Comparison of ENCODE assay signal across 1 mouse cellular context in the genomic region with DNA sequence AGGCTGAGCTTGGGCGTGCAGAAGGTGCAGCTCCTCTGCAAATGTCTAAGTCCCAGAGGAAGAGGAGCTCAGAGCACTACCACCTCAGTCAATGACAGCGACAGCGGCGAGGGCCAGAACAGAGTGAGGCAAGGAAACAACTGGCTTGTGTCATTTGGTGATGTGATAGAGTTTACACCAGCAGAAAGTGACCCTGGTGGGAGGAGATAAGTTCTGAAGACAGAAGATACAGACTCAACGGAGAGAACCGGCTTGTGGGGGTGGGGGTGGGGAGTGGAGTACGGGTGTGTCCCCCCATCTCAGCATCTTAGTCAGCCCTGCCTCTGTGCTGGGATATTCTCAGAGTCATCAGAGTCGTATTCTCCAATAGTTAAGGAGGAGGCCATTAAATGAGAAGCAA.
TF ChIP-seq lines count a peak whose summit lies in the region.

No protein-coding gene starts in this region.

TF ChIP-seq in MEL, 35 proteins besides CTCF, POLR2A, EP300 and RAD21:
- TF ChIP-seq HCFC1 (IDR thresholded peaks at IDR 0.05; ENCODE audit: low read depth, low read length) (no peak), TCF12 (IDR thresholded peaks at IDR 0.05; ENCODE audit: low read depth, low read length) (no peak), UBTF (IDR thresholded peaks at IDR 0.05; ENCODE audit: borderline replicate concordance, insufficient read depth, low read depth, low read length) (no peak), MAX (IDR thresholded peaks at IDR 0.05; ENCODE audit: low read length) (no peak), MYB (IDR thresholded peaks at IDR 0.05; ENCODE audit: low read depth, low read length) (no peak), ZMIZ1 (IDR thresholded peaks at IDR 0.05; ENCODE audit: low read depth, low read length) (no peak), POLR2AphosphoS5 (IDR thresholded peaks at IDR 0.05; ENCODE audit: borderline replicate concordance, low read depth, low read length) (no peak), CHD1 (IDR thresholded peaks at IDR 0.05; ENCODE audit: low read depth, low read length) (no peak), MXI1 (IDR thresholded peaks at IDR 0.05; ENCODE audit: low read depth, low read length) (no peak), NELFE (IDR thresholded peaks at IDR 0.05; ENCODE audit: low read depth, low read length) (no peak), POLR2AphosphoS2 (IDR thresholded peaks at IDR 0.05; ENCODE audit: low read length) (no peak), MAZ (IDR thresholded peaks at IDR 0.05; ENCODE audit: low read depth, low read length) (no peak), ZKSCAN1 (IDR thresholded peaks at IDR 0.05; ENCODE audit: low read depth, low read length) (no peak), BHLHE40 (IDR thresholded peaks at IDR 0.05; ENCODE audit: borderline replicate concordance, low read depth, low read length) (no peak)
TF ChIP-seq in MEL: peak in this region for 0.
